Mouse (Mus musculus) Patski (cell line): Measurements from ENCODE around the gene Otulinl. TPM values are rescaled to one million over a fixed set of nuclear protein-coding genes. Genes with fewer than 3 reads are reported as not detected.
A peak's percentile ranks its signal among the peaks of the same experiment; 100 is the strongest.

Experiments used
- ATAC-seq: fragments of 100-300 bp; one replicate; pipeline ENCODE4 v1.8.0; 2021
- CTCF ChIA-PET: fragments of 350-600 bp; sonication (Branson Sonifier 250); formaldehyde crosslinking; loops from one replicate; lab custom pipeline; 2022; ENCODE audit warnings: inconsistent platforms; lab: Charles Lee
- POLR2A ChIA-PET: fragments of 350-600 bp; sonication (Branson Sonifier 250); formaldehyde crosslinking; loops from one replicate; lab custom pipeline; 2022; ENCODE audit warnings: antibody characterized with exemption, inconsistent platforms; lab: Charles Lee
- DNase-seq: peaks from one replicate; pipeline ENCODE4 v3.0.0-alpha.2; 2011; ENCODE audit warnings: low read depth, low spot score
- H3K27me3 ChIP-seq: fragments of 371-371 bp; one replicate; pipeline ENCODE4 v1.5.1; 2021
- CTCF ChIP-seq: fragments of 100-300 bp; IDR thresholded peaks from one replicate; pipeline ENCODE4 v1.5.1; 2021
- in situ Hi-C: fragments of 300-500 bp; cut with MboI; formaldehyde crosslinking; loops from 3 replicates; pipeline ENCODE4 v1.11.1; 2018; ENCODE audit warnings: low pct_unique_long_range_greater_than_20kb, mixed read lengths
- polyA plus RNA-seq: library from polyadenylated mRNA; unstranded; gene quantifications from one replicate; pipeline ENCODE4 v1.2.3, GENCODE M21; 2021

Gene Otulinl
- polyA plus RNA-seq, 1 experiment from 2014 or later: 2.1 TPM

GRCm38 (mm10) chr15:27668557-27668956 is 12.8 kb downstream of the Otulinl start:
- in situ Hi-C loops: loop anchor here (5.0 kb wide), 1 partner anchor 49 kb away; no protein-coding TSS in a partner anchor
- ATAC-seq (no peak), DNase-seq (no peak)
- ChIA-PET POLR2A (no interaction called here), CTCF (interaction anchor here (1.0 to 1.5 kb wide), 3 partner anchors 9 to 191 kb away, joined by 3 to 4 read pairs (median 3); no protein-coding TSS in a partner anchor)
- TF ChIP-seq CTCF: no peak
- no peaks in the 10 kb centered on the region for H3K27me3 ChIP-seq

- ChIA-PET POLR2A (no interaction called here), CTCF (interaction anchor here (1.0 to 1.5 kb wide), 3 partner anchors 9 to 192 kb away, joined by 3 to 4 read pairs (median 3); no protein-coding TSS in a partner anchor)
- DNase-seq (no peak), ATAC-seq (no peak)
- in situ Hi-C loops: loop anchor here (5.0 kb wide), 1 partner anchor 49 kb away; no protein-coding TSS in a partner anchor
- H3K27me3 ChIP-seq: no peaks in the 10 kb centered on the region
- no peak for TF ChIP-seq CTCF
Measured at GRCm38 (mm10) chr15:27668001-27668461, 13.3 kb downstream of the Otulinl start.

GRCm38 (mm10) chr15:27666911-27667539 is 14.4 kb downstream of the Otulinl start:
- TF ChIP-seq CTCF: no peak
- no peaks in the 10 kb centered on the region for H3K27me3 ChIP-seq
- POLR2A ChIA-PET: no interaction called here
- in situ Hi-C loops: loop anchor here (5.0 kb wide), 1 partner anchor 50 kb away; no protein-coding TSS in a partner anchor
- DNase-seq (no peak), ATAC-seq (no peak)
- CTCF ChIA-PET: no interaction called here

GRCm38 (mm10) chr15:27665392-27665911 is 15.9 kb downstream of the Otulinl start:
- DNase-seq: no peak
- H3K27me3 ChIP-seq: no peaks in the 10 kb centered on the region
- in situ Hi-C loops: loop anchor here (5.0 kb wide), 1 partner anchor 52 kb away; no protein-coding TSS in a partner anchor
- no peak for TF ChIP-seq CTCF
- CTCF ChIA-PET: no interaction called here
- no peak for ATAC-seq
- POLR2A ChIA-PET: no interaction called here

GRCm38 (mm10) chr15:27664126-27664525 is 17.3 kb downstream of the Otulinl start:
- ChIA-PET CTCF (no interaction called here), POLR2A (no interaction called here)
- no peak for ATAC-seq
- in situ Hi-C loops: no loop called here
- no peak for DNase-seq
- TF ChIP-seq CTCF: no peak
- no peaks in the 10 kb centered on the region for H3K27me3 ChIP-seq

- in situ Hi-C loops: no loop called here
- no peak for ATAC-seq
- TF ChIP-seq CTCF: no peak
Measured at GRCm38 (mm10) chr15:27662699-27663098, 18.7 kb downstream of the Otulinl start.

GRCm38 (mm10) chr15:27661696-27662095 is 19.7 kb downstream of the Otulinl start:
- DNase-seq (no peak), ATAC-seq (no peak)
- H3K27me3 ChIP-seq: no peaks in the 10 kb centered on the region
- ChIA-PET POLR2A (no interaction called here), CTCF (no interaction called here)
- no peak for TF ChIP-seq CTCF
- in situ Hi-C loops: no loop called here

More at GRCm38 (mm10) chr15:27662699-27663098, 18.7 kb downstream of the Otulinl start:
- H3K27me3 ChIP-seq: no peaks in the 10 kb centered on the region
- ChIA-PET POLR2A (no interaction called here), CTCF (no interaction called here)
- DNase-seq: no peak

GRCm38 (mm10) chr15:27659592-27660244 is 21.7 kb downstream of the Otulinl start:
- peak; percentile 22 for DNase-seq
- ChIA-PET CTCF (interaction anchor here (0.7 to 1.8 kb wide), 9 partner anchors 9 to 164 kb away, joined by 3 to 6 read pairs (median 3); no protein-coding TSS in a partner anchor), POLR2A (no interaction called here)
- ATAC-seq: peak; percentile 80
- peaks cover 5% of the 10 kb centered on the region for H3K27me3 ChIP-seq
- in situ Hi-C loops: loop anchor here (10.0 kb wide), 1 partner anchor 165 kb away; no protein-coding TSS in a partner anchor
- peak; percentile 96 for TF ChIP-seq CTCF

- no peak for TF ChIP-seq CTCF
- ChIA-PET POLR2A (no interaction called here), CTCF (interaction anchor here (0.7 to 1.8 kb wide), 7 partner anchors 9 to 165 kb away, joined by 3 to 6 read pairs (median 4); no protein-coding TSS in a partner anchor)
- ATAC-seq: no peak
- in situ Hi-C loops: loop anchor here (10.0 kb wide), 1 partner anchor 166 kb away; no protein-coding TSS in a partner anchor
- peaks cover 5% of the 10 kb centered on the region for H3K27me3 ChIP-seq
- DNase-seq: no peak
Measured at GRCm38 (mm10) chr15:27659143-27659542, 22.2 kb downstream of the Otulinl start.

- TF ChIP-seq CTCF: no peak
- ATAC-seq: no peak
- POLR2A ChIA-PET: no interaction called here
Measured at GRCm38 (mm10) chr15:27658356-27658755, 23.0 kb downstream of the Otulinl start.

More at GRCm38 (mm10) chr15:27658356-27658755, 23.0 kb downstream of the Otulinl start:
- CTCF ChIA-PET: no interaction called here
- peaks cover 5% of the 10 kb centered on the region for H3K27me3 ChIP-seq
- in situ Hi-C loops: loop anchor here (10.0 kb wide), 1 partner anchor 166 kb away; no protein-coding TSS in a partner anchor
- no peak for DNase-seq
